Mouse (Mus musculus): ENCODE measurements around the gene Psors1c2.

DNA sequence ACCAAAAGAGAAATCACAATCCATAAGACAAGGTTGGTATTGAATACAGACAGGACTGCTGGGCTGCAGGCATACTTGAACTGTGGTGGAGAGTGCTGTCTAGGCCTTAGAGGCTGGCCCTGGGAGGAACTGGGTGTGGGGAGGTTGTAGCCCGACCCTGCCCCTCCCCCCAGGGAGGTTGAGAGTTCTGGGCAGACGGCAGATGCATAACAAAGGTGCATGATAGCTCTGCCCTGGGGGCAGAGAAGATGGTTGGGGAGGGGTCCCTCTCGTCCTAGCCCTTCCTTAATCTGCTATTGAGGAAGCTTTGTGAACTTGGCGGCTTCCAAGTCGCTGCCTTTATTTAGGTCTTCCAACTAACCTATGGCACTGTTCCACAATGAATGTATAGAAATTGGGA, 29.2 kb upstream of the Psors1c2 start:
- TF ChIP-seq CTCF (IDR thresholded peaks at IDR 0.05; ENCODE audit: borderline replicate concordance, insufficient read depth, low read length) (no peak), POLR2A (IDR thresholded peaks at IDR 0.05; ENCODE audit: low read depth, low read length) (no peak)
